Mouse (Mus musculus): Measurements from ENCODE around the gene Cfd.

DNA sequence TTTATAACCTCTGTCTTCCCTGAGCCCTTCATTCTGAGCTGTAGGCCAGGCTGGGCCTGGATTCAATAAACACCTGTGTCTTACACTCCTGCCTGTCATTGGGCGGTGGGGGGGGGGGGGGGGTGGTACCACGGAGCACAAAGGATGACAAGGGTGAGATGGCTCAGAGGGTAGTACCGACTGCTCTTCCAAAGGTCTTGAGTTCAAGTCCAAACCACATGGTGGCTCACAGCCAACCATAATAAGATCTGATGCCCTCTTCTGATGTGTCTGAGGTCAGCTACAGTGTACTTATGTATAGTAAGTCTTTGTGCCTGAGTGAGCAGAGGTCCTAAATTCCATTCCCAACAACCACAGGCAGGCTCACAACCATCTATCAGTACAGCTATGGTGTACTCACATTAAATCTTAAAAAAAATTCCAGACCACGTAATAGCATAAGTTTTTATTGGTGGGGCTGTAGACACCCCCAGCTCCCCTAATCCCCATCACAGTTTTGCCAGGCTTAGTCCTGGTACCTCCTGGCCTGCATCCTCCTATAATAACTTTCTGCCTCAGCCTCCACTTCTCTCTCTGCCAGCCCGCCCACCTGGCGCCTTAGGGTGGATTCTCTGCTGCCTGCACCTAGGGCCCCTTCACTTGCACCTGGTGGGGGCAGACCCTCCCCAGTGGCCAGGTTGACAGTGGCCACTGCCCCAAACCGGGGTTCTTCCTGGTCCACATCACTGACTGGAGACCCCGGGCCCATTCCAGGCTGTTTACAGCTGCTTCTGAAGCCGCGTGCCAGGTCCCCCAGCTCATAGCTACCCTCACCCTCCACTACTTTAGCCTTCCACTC, 26.1 kb upstream of the Cfd start:
- TF ChIP-seq CTCF (IDR thresholded peaks at IDR 0.05), result no peak
- no peak for TF ChIP-seq POLR2A (IDR thresholded peaks at IDR 0.05; ENCODE audit: insufficient read depth, low read depth, low read length)
- TF ChIP-seq EP300 (IDR thresholded peaks at IDR 0.05; ENCODE audit: insufficient read depth, low read depth, low read length), result no peak

All from heart, adult 2 months (tissue).